Mouse (Mus musculus) kidney, adult 2 months (tissue): ENCODE results near the gene Rgs1. TPM values are rescaled to one million over a fixed set of nuclear protein-coding genes. Genes with fewer than 3 reads are reported as not detected.

ENCODE experiments used
- DNase-seq: peaks from one replicate; pipeline ENCODE4 v3.0.0; 2021
- H3K27ac ChIP-seq: fragments of 200-500 bp; 2 replicates; pipeline ENCODE4 v1.5.1; 2012; ENCODE audit warnings: low read depth, low read length, control low read depth, inconsistent platforms; ENCODE audit not compliant: insufficient read depth
- H3K27me3 ChIP-seq: fragments of 200-500 bp; replicated peaks from 2 replicates; pipeline ENCODE4 v1.6.1; 2012; ENCODE audit warnings: mild to moderate bottlenecking, moderate library complexity, low read length, inconsistent platforms; ENCODE audit not compliant: control insufficient read depth, insufficient read depth
- H3K36me3 ChIP-seq: fragments of 200-500 bp; 2 replicates; pipeline ENCODE4 v1.6.1; 2012; ENCODE audit warnings: mild to moderate bottlenecking, moderate library complexity, low read length, inconsistent platforms; ENCODE audit not compliant: control insufficient read depth, insufficient read depth
- H3K4me1 ChIP-seq: fragments of 200-500 bp; 2 replicates; pipeline ENCODE4 v1.6.1; 2011; ENCODE audit warnings: low read length; ENCODE audit not compliant: control insufficient read depth, insufficient read depth
- H3K4me3 ChIP-seq: fragments of 200-500 bp; 2 replicates; pipeline ENCODE4 v1.5.1; 2011; ENCODE audit warnings: mild to moderate bottlenecking, low read depth, low read length, control low read depth; ENCODE audit not compliant: insufficient read depth
- CTCF ChIP-seq: fragments of 200-500 bp; conservative IDR thresholded peaks from 2 replicates; pipeline ENCODE4 v1.5.1; 2011; ENCODE audit warnings: low read depth, mild to moderate bottlenecking, control low read depth, low read length, moderate library complexity, mixed read lengths; ENCODE audit not compliant: insufficient read depth, insufficient read length
- POLR2A ChIP-seq: fragments of 200-500 bp; IDR thresholded peaks from one replicate; pipeline ENCODE4 v1.6.1; 2011; ENCODE audit warnings: low read depth, low read length, control low read depth
- WGBS: fragments of 180-500 bp; shearing (Covaris S2); methylation state at CpG from one replicate; pipeline ENCODE4 v1.1.7; 2018; 5-methylcytosine and 5-hydroxymethylcytosine counted together
- polyA plus RNA-seq: library from polyadenylated mRNA; depleted of rRNA; stranded (reverse); fragments of >200 nt; gene quantifications from 2 replicates; pipeline ENCODE4 v1.2.3, GENCODE M21; 2012; rRNA removed

The Rgs1 gene
- polyA plus RNA-seq: 0.27 TPM in 1 of 2 replicates, not detected in the other

GRCm38 (mm10) chr1:144248923-144249322 is at the start of gene Rgs1:
Rgs1 (minus strand) TSS chr1:144249242.
- Histone ChIP-seq H3K27me3 (no peaks in the 10 kb centered on the region), H3K36me3 (no peaks in the 10 kb centered on the region), H3K4me1 (no peaks in the 10 kb centered on the region), H3K27ac (no peak within 1 kb of the TSS), H3K4me3 (no peak within 1 kb of the TSS)
- WGBS: 75% methylated on average over 9 of the region's 9 CpGs
- peak; percentile 4 for DNase-seq
- TF ChIP-seq CTCF: no peak
- no peak for TF ChIP-seq POLR2A

DNA sequence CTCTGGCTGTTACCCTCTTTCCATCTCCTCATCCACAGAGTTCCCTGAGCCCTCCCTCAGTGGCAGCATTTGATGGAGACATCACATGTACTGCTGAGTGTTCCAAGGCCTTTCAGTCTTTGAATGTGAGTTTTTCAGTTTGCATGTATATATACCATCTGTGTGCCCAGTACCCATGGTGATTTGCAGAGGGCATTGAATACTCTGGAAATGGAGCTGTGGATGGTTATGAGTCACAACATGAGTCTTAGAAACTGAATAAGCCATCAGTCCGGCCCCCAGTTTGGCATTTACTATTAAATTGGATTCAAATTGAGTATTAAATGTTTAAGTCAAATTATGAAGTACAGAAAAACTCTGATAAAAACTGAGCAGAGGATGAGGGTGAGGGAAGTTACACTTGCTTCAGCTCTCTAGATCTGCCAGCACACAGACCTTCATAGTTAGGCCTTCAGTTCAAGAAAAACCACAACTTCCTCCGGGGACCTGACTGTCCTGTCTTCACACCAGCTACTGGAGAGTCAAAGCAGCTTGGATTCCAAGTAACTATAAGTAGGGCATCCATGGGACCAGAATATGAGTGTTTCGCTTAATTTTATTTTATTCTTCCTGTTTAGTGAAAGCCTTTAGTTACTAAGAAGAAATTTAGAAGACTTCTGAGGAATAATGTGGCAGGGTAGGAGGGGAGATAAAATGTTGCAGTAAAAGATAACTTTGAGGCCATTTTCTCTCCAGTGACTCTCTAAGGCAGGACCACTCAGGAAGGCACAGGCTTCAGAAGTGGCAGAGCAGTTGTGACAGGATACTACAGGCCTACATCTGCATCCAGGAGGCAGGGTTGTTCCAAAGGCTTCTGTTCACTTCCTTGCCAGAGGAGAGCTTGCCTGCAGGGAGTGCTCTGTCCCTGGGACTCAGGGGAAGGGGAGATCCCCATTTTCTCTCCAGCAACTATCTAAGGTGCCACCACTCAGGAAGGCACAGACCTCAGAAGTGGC is 34.3 kb upstream of the Rgs1 start:
- TF ChIP-seq CTCF (no peak), POLR2A (no peak)
- H3K4me1 ChIP-seq: no peaks in the 10 kb centered on the region

DNA sequence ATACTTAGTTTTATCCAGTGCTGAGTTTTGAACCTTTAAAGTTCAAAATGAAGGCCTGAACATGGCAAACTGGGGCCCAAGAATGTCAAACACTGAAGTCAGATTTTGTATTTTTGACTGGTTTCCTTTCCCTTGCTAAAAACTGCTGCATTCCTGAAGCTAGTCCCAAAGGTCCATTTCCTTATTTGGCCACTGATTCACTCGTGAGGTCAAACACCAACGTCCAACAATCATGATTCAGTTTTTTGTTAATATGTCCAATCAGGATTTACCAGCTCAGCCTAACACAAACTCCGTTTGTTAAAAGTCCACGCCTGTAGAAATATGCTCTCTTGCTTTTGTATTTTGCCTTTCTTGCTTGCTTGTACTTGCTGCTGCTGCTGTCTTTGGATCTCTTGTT is 31.0 kb upstream of the Rgs1 start:
- Histone ChIP-seq H3K4me3 (no peak overlapping the region), H3K36me3 (no peaks in the 10 kb centered on the region), H3K27ac (no peak overlapping the region; the same call in 1 of the 2 replicates), H3K27me3 (no peaks in the 10 kb centered on the region), H3K4me1 (no peaks in the 10 kb centered on the region)
- 41% methylated on average over 4 of the region's 4 CpGs for WGBS
- TF ChIP-seq POLR2A (no peak), CTCF (no peak)
- peak; percentile 25 for DNase-seq

More for the DNA sequence above, 34.3 kb upstream of the Rgs1 start:
- Histone ChIP-seq H3K27ac (no peak overlapping the region), H3K36me3 (no peaks in the 10 kb centered on the region), H3K4me3 (no peak overlapping the region), H3K27me3 (no peaks in the 10 kb centered on the region)
- DNase-seq: no peak
- WGBS: 89% methylated on average over 3 of the region's 3 CpGs

- TF ChIP-seq CTCF (no peak), POLR2A (no peak)
- H3K27ac ChIP-seq: no peak overlapping the region
- no peaks in the 10 kb centered on the region for H3K4me1 ChIP-seq
- H3K4me3 ChIP-seq: no peak overlapping the region
- no peaks in the 10 kb centered on the region for H3K27me3 ChIP-seq
- DNase-seq: no peak
- 78% methylated on average over 2 of the region's 2 CpGs for WGBS
- no peaks in the 10 kb centered on the region for H3K36me3 ChIP-seq
Measured at GRCm38 (mm10) chr1:144272991-144273390, 23.9 kb upstream of the Rgs1 start.

GRCm38 (mm10) chr1:144269112-144269511 is 20.1 kb upstream of the Rgs1 start:
- Histone ChIP-seq H3K36me3 (no peaks in the 10 kb centered on the region), H3K4me1 (no peaks in the 10 kb centered on the region), H3K27ac (no peak overlapping the region), H3K4me3 (no peak overlapping the region), H3K27me3 (no peaks in the 10 kb centered on the region)
- 87% methylated on average over 2 of the region's 2 CpGs for WGBS
- no peak for DNase-seq
- TF ChIP-seq CTCF (no peak), POLR2A (no peak)

DNA sequence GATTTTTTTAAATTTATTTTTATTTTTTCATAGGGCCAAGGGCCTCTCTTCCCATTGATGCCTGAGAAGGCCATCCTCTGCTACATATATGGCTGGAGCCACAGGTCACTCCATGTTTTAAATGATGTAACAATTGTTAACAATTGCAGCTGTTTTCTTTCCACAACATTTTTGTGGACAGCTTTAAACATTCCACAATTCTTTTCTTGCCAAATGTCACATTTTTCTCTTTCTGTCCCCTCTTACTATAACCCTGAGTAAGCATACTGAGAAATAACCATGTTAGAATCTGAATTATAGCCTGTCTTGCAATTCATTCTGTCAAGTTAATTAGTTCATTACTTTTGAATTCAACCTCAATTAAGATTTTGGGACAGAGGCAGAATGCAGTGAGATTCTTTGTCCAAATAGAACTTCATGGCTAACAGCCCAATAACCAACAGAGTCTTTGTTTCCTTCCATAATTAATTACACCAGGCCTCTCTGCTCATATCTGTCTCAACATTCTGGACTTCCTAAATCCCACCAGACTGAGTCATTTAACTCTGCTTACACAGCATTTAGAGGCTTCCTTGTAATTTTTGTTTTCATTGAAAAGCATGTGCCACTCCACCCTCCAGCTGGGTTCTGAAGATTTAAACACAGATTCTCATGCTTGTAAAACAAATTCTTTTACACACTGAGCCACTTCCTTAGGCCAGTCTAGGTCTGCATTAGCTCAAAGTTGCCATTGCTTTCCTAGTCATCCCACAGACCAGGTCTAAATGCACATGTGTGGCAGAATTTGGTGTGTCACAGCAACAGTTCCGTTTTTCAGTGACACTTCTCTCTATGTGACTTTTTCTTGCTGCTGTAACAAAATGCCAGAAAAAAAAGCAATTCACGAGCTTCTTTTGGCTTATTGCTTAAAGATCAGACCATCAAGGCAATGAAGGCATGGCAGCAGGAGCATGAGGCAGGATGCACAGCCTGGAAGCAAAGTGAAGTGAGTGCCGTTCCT is 18.7 kb upstream of the Rgs1 start:
- Histone ChIP-seq H3K36me3 (no peaks in the 10 kb centered on the region), H3K4me1 (no peaks in the 10 kb centered on the region), H3K4me3 (no peak overlapping the region), H3K27me3 (no peaks in the 10 kb centered on the region), H3K27ac (no peak overlapping the region)
- TF ChIP-seq POLR2A: no peak
- no peak for TF ChIP-seq CTCF
- 55% methylated on average over 3 of the region's 3 CpGs for WGBS
- DNase-seq: peak; percentile 2
